Mouse (Mus musculus) forebrain, embryonic 15.5 days (tissue): ENCODE measurements at regions not wholly inside any gene's neighbourhood (a gene's known extent, or its start where the extent isn't known, plus 50 kb on each side); places are given as distances from the start of the nearest gene placed in this dataset.
"Not testable (repeated sequence)": the region's sequence is repeated elsewhere in the genome, so short reads cannot be mapped to it uniquely, and the experiment has no call there.

Source experiments
- ATAC-seq: fragments of 200-750 bp; cut with Nextera tagmentation; replicated peaks from 2 replicates; pipeline ENCODE4 v1.8.0; 2017; ENCODE audit warnings: mild to moderate bottlenecking, moderate TSS enrichment, moderate library complexity
- H3K27ac ChIP-seq: fragments of 300-500 bp; sonication (generic); replicated peaks from 2 replicates; pipeline ENCODE4 v1.5.1; 2015; ENCODE audit warnings: mild to moderate bottlenecking, inconsistent platforms
- H3K27me3 ChIP-seq: fragments of 300-500 bp; sonication (generic); 2 replicates; pipeline ENCODE4 v1.6.1; 2015; ENCODE audit warnings: inconsistent platforms
- H3K36me3 ChIP-seq: fragments of 300-500 bp; sonication (generic); 2 replicates; pipeline ENCODE4 v1.6.1; 2015; ENCODE audit warnings: mild to moderate bottlenecking, inconsistent platforms
- H3K4me1 ChIP-seq: fragments of 300-500 bp; sonication (generic); 2 replicates; pipeline ENCODE4 v1.6.1; 2015; ENCODE audit warnings: inconsistent platforms
- H3K4me2 ChIP-seq: fragments of 300-500 bp; sonication (generic); replicated peaks from 2 replicates; pipeline ENCODE4 v1.6.1; 2015; ENCODE audit warnings: mild to moderate bottlenecking, inconsistent platforms
- H3K4me3 ChIP-seq: fragments of 300-500 bp; sonication (generic); 2 replicates; pipeline ENCODE4 v1.5.1; 2015; ENCODE audit warnings: mild to moderate bottlenecking, inconsistent platforms
- H3K9ac ChIP-seq: fragments of 300-500 bp; sonication (generic); replicated peaks from 2 replicates; pipeline ENCODE4 v1.6.1; 2015; ENCODE audit warnings: mild to moderate bottlenecking, inconsistent platforms
- H3K9me3 ChIP-seq: fragments of 300-500 bp; sonication (generic); 2 replicates; pipeline ENCODE4 v1.6.1; 2016; ENCODE audit warnings: inconsistent platforms
- WGBS: fragments of 180-500 bp; shearing (Covaris S2); methylation state at CpG from one replicate; pipeline ENCODE4 v1.1.7; 2015; ENCODE audit warnings: mixed read lengths; 5-methylcytosine and 5-hydroxymethylcytosine counted together

- ATAC-seq: no peak
- H3K4me2 ChIP-seq: no peak overlapping the region
- peaks cover 6% of the 10 kb centered on the region; the same call in 1 of the 2 replicates for H3K4me1 ChIP-seq
- no peaks in the 10 kb centered on the region for H3K36me3 ChIP-seq
- 60% methylated on average over 13 of the region's 13 CpGs for WGBS
- H3K9ac ChIP-seq: no peak overlapping the region
- no peak overlapping the region for H3K27ac ChIP-seq
- no peak overlapping the region for H3K4me3 ChIP-seq
- H3K27me3 ChIP-seq: no peaks in the 10 kb centered on the region
- H3K9me3 ChIP-seq: no peaks in the 10 kb centered on the region
Measured at GRCm38 (mm10) chr13:52345375-52346026, 185.6 kb downstream of the Diras2 start.

DNA sequence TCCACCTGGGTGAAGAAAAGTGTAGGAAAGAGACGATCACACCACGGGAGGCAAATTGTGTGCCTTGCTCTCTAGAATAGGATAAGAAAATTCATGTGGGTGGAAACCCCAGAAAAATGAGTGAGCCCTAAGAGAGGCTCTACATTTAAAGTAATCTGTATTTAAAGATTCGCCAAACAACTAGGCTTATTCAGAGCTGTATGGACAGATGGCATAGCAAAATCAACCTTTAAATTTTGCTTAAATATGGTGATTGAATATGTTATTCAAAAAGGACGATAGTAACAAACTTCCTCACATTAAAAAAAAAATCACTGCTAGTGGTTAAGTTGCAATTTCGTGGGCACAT is 185.1 kb downstream of the Diras2 start:
- H3K9me3 ChIP-seq: no peaks in the 10 kb centered on the region
- H3K36me3 ChIP-seq: no peaks in the 10 kb centered on the region
- no peak overlapping the region for H3K9ac ChIP-seq
- H3K27ac ChIP-seq: no peak overlapping the region
- ATAC-seq: no peak
- H3K4me3 ChIP-seq: no peak overlapping the region
- H3K4me2 ChIP-seq: no peak overlapping the region
- WGBS: 85% methylated on average over 5 of the region's 5 CpGs
- no peaks in the 10 kb centered on the region for H3K27me3 ChIP-seq
- H3K4me1 ChIP-seq: peaks cover 6% of the 10 kb centered on the region; the same call in 1 of the 2 replicates

DNA sequence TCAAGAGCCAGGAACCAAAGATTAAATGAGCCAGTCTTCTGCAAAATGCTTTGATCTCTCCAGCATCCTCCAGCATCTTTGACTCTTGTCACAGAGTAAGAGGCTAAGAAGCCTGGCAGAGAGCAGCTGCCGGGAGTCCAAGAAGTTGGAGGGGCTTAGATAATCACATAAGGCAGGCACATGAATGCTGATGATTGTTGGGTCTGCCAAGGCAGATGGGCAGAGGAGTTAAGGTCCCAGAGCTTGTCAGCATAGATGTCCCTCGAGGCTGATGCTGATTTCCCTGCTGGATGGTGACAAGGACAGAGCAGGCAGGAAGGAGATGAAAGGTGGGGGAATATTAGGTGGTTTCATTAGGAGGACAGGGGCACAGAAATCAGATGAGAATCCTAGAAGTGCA is 183.4 kb downstream of the Diras2 start:
- no peak overlapping the region for H3K27ac ChIP-seq
- H3K4me3 ChIP-seq: no peak overlapping the region
- no peak overlapping the region for H3K4me2 ChIP-seq
- H3K9ac ChIP-seq: no peak overlapping the region
- ATAC-seq: no peak
- WGBS: 45% methylated on average over 2 of the region's 2 CpGs
- no peaks in the 10 kb centered on the region for H3K36me3 ChIP-seq
- no peaks in the 10 kb centered on the region for H3K27me3 ChIP-seq
- H3K4me1 ChIP-seq: peaks cover 6% of the 10 kb centered on the region; the same call in 1 of the 2 replicates
- H3K9me3 ChIP-seq: no peaks in the 10 kb centered on the region

DNA sequence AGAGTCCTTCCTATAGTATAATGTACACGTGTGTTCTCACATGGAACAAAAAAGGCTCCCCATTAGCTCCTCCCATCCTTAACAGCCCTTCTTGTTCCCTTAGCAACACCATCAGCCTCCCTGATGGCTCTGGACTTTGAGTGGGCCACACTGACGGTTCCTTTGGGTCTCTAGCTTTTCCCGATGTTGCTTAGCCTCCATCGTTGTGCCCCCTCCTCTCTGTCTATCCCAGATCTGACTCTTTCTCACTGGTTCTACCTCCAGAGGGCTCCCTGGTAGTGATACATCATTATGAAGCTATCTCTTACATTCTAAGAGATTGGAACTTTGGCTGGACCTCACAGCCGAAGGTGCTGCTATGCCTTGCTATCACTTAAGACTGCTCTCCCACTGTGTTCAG is 181.5 kb downstream of the Diras2 start:
- no peak for ATAC-seq
- no peaks in the 10 kb centered on the region for H3K27me3 ChIP-seq
- no peaks in the 10 kb centered on the region for H3K36me3 ChIP-seq
- H3K4me3 ChIP-seq: no peak overlapping the region
- no peak overlapping the region for H3K27ac ChIP-seq
- no peaks in the 10 kb centered on the region for H3K9me3 ChIP-seq
- H3K4me1 ChIP-seq: peaks cover 6% of the 10 kb centered on the region; the same call in 1 of the 2 replicates
- H3K4me2 ChIP-seq: no peak overlapping the region
- H3K9ac ChIP-seq: no peak overlapping the region
- 83% methylated on average over 5 of the region's 5 CpGs for WGBS

DNA sequence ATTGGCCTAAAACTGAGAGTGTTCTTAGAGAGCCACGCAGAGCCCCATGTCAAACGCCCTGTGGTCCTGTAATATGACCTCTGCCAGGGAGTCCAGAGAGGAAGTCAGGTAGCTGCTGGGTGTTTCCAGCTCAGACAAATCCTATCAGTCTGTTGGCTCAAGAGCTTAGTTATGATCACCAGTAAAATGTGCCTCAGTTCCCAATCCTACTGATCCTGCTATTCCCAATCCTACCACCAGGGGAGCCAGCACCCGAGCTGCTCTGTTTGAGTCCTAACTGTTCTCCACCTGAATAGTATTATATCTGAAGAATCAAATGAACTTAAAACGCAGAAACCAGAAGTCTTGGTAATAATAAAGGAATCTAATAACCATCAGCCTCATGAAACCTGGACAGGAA is 178.5 kb downstream of the Diras2 start:
- Histone ChIP-seq H3K4me2 (no peak overlapping the region), H3K9ac (no peak overlapping the region), H3K27ac (no peak overlapping the region), H3K4me3 (no peak overlapping the region), H3K36me3 (no peaks in the 10 kb centered on the region), H3K27me3 (no peaks in the 10 kb centered on the region), H3K9me3 (no peaks in the 10 kb centered on the region), H3K4me1 (no peaks in the 10 kb centered on the region)
- no peak for ATAC-seq
- WGBS: 87% methylated on average over 4 of the region's 4 CpGs

DNA sequence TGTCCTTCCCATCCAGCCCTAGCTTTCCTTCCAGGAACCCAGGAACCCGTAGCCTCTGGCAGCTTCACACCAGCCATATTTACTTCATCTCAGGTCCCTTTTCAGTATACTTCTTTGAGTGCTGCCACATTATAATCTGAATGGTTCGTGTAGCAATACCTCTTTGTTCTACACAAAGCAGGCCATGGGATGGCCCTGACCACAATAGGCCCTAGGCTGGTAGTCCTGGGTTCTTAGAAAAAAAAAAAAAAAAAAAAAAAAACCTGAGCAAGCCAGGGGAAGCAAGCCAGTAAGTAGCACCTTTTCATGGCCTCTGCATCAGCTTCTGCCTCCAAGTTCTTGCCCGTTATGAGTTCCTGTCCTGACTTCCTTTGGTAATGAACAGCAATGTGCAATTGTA is 177.6 kb downstream of the Diras2 start:
- no peak for ATAC-seq
- Histone ChIP-seq H3K27ac (no peak overlapping the region), H3K4me3 (no peak overlapping the region), H3K9ac (no peak overlapping the region), H3K27me3 (no peaks in the 10 kb centered on the region), H3K36me3 (no peaks in the 10 kb centered on the region), H3K4me2 (no peak overlapping the region), H3K9me3 (no peaks in the 10 kb centered on the region), H3K4me1 (no peaks in the 10 kb centered on the region)
- WGBS: 47% methylated on average over 3 of the region's 3 CpGs

GRCm38 (mm10) chr13:52353966-52354365 is 177.1 kb downstream of the Diras2 start:
- ATAC-seq: no peak
- no peaks in the 10 kb centered on the region for H3K27me3 ChIP-seq

DNA sequence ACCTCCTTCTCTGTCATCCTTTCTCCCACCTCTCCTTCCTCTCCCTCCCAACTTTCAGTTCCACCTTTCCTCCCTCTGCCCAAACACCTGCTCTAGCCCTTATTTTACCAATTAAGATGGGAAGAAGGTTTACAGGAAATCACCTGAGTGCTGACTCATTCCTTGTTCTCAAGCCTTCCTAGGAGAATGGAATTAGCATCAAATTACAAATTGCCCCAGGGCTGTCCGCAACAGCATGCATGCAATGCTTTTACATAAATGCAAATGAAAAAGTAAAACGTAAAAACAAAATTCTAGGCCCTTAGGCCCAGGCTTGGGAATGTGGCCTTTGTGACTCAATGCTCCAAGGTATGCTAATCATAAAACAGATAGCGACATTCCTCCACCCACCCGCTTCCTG is 175.2 kb downstream of the Diras2 start:
- 89% methylated on average over 4 of the region's 4 CpGs for WGBS
- not testable (repeated sequence) for H3K4me2 ChIP-seq, H3K27ac ChIP-seq, H3K9me3 ChIP-seq, H3K9ac ChIP-seq, H3K27me3 ChIP-seq, ATAC-seq, H3K36me3 ChIP-seq, H3K4me3 ChIP-seq, H3K4me1 ChIP-seq

More at GRCm38 (mm10) chr13:52353966-52354365, 177.1 kb downstream of the Diras2 start:
- H3K4me3 ChIP-seq: no peak overlapping the region
- no peak overlapping the region for H3K4me2 ChIP-seq
- no peak overlapping the region for H3K9ac ChIP-seq
- H3K4me1 ChIP-seq: no peaks in the 10 kb centered on the region
- H3K27ac ChIP-seq: no peak overlapping the region
- H3K9me3 ChIP-seq: no peaks in the 10 kb centered on the region
- 80% methylated on average over 2 of the region's 2 CpGs for WGBS
- H3K36me3 ChIP-seq: no peaks in the 10 kb centered on the region

- not testable (repeated sequence) for H3K9ac ChIP-seq, H3K27ac ChIP-seq, H3K36me3 ChIP-seq, H3K4me2 ChIP-seq, H3K4me3 ChIP-seq, H3K4me1 ChIP-seq, H3K27me3 ChIP-seq, ATAC-seq, H3K9me3 ChIP-seq
- WGBS: 73% methylated on average over 4 of the region's 4 CpGs
Measured at GRCm38 (mm10) chr13:52359332-52359731, 171.7 kb downstream of the Diras2 start.

GRCm38 (mm10) chr13:52361177-52361846 is 169.8 kb downstream of the Diras2 start:
- H3K4me1 ChIP-seq: no peaks in the 10 kb centered on the region
- peak; percentile 55; the same call in 1 of the 2 replicates for ATAC-seq

GRCm38 (mm10) chr13:52362266-52362665 is 168.8 kb downstream of the Diras2 start:
- Histone ChIP-seq H3K27me3 (no peaks in the 10 kb centered on the region), H3K36me3 (no peaks in the 10 kb centered on the region), H3K4me3 (no peak overlapping the region), H3K4me2 (no peak overlapping the region), H3K27ac (0 out of 2 replicates have a peak overlapping the region, but pooled peaks have one; percentile 28), H3K9me3 (no peaks in the 10 kb centered on the region), H3K4me1 (no peaks in the 10 kb centered on the region), H3K9ac (no peak overlapping the region)
- ATAC-seq: no peak
- 91% methylated on average over 5 of the region's 5 CpGs for WGBS

More at GRCm38 (mm10) chr13:52361177-52361846, 169.8 kb downstream of the Diras2 start:
- Histone ChIP-seq H3K27me3 (no peaks in the 10 kb centered on the region), H3K9ac (no peak overlapping the region), H3K9me3 (no peaks in the 10 kb centered on the region), H3K27ac (peak overlapping the region; percentile 38; the same call in 1 of the 2 replicates), H3K4me3 (no peak overlapping the region), H3K4me2 (no peak overlapping the region), H3K36me3 (no peaks in the 10 kb centered on the region)
- WGBS: 72% methylated on average over 4 of the region's 4 CpGs

GRCm38 (mm10) chr13:52369851-52370250 is 161.2 kb downstream of the Diras2 start:
- no peak for ATAC-seq
- H3K27me3 ChIP-seq: no peaks in the 10 kb centered on the region
- no peaks in the 10 kb centered on the region for H3K36me3 ChIP-seq
- no peak overlapping the region for H3K4me2 ChIP-seq
- H3K9me3 ChIP-seq: no peaks in the 10 kb centered on the region
- no peak overlapping the region for H3K9ac ChIP-seq
- no peak overlapping the region for H3K4me3 ChIP-seq
- no peak overlapping the region for H3K27ac ChIP-seq
- H3K4me1 ChIP-seq: no peaks in the 10 kb centered on the region

- Histone ChIP-seq H3K4me2 (no peak overlapping the region), H3K36me3 (no peaks in the 10 kb centered on the region), H3K9me3 (no peaks in the 10 kb centered on the region), H3K27me3 (no peaks in the 10 kb centered on the region), H3K4me3 (no peak overlapping the region), H3K27ac (no peak overlapping the region), H3K9ac (no peak overlapping the region), H3K4me1 (no peaks in the 10 kb centered on the region)
- no peak for ATAC-seq
- WGBS: 88% methylated on average over 3 of the region's 3 CpGs
Measured at GRCm38 (mm10) chr13:52371986-52372385, 159.1 kb downstream of the Diras2 start.
